ENCODE assay signal across 19 mouse cellular contexts in the genomic region with DNA sequence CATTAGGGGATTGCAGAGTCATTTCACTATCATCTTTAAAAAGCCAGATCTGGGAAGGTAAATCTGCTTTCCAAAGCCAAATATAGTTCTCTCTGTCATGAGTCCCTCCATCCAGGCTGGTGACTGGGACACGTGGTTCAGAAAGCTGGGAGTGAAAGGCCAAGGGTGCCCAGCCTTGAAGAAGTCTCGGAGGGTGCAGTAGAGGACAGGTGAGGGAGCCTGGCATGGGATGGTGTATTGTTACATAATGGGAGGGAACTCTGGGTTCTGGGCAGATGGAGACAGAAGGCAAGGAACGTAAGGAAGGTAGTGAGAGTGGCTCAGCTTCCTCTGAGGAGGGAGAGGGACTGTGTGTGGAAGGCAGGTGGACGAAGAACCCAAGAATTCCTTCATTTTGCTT. TPM values are rescaled to one million over a fixed set of nuclear protein-coding genes. Genes with fewer than 3 reads are reported as not detected.
"Had no signal": no experiment of that assay in that cellular context is flagged by ENCODE, and none has a peak within 500 bp of the region (broad histone marks: within the 10 kb centered on the region; RNA-seq: fewer than 3 reads in every experiment).

No protein-coding gene starts in this region.

- H3K27ac ChIP-seq: kidney, embryonic 15.5 days; limb, embryonic 10.5 days; limb, embryonic 13.5 days; liver, embryonic 12.5 days; liver, embryonic 15.5 days; lung, embryonic 15.5 days; stomach, embryonic 15.5 days had no signal

- H3K36me3 ChIP-seq: kidney, embryonic 15.5 days; limb, embryonic 10.5 days; limb, embryonic 13.5 days; liver, embryonic 12.5 days; liver, embryonic 15.5 days; lung, embryonic 15.5 days; stomach, embryonic 15.5 days had no signal

- H3K4me3 ChIP-seq: kidney, embryonic 15.5 days; limb, embryonic 10.5 days; limb, embryonic 13.5 days; liver, embryonic 12.5 days; liver, embryonic 15.5 days; lung, embryonic 15.5 days; stomach, embryonic 15.5 days had no signal

- H3K9ac ChIP-seq: kidney, embryonic 15.5 days; limb, embryonic 13.5 days; liver, embryonic 12.5 days; liver, embryonic 15.5 days; lung, embryonic 15.5 days; stomach, embryonic 15.5 days had no signal

- DNase-seq: kidney, adult 8-10 months; kidney, postnatal 10 days; kidney, postnatal 36 days; liver; lung, adult 18-20 months; lung, postnatal 14 days; lung, postnatal 4 days; midbrain, embryonic 14.5 days; right cerebral cortex, postnatal 14 days; spleen, adult 18-20 months; thymus, postnatal 25 days had no signal

RNA-seq across cellular contexts. Expression of a gene that starts 5.5 kb away (rescaled TPM):
- total RNA-seq: megakaryocyte-erythroid progenitor cell, adult 5-6 weeks had no signal
